Mouse (Mus musculus): ENCODE data around the gene Tpd52l1.

The Tpd52l1 gene

GRCm38 (mm10) chr10:31351056-31351455 lies 94.7 kb downstream of the Tpd52l1 start:
- in situ Hi-C loops (cut with MboI, MseI): no loop called here

DNA sequence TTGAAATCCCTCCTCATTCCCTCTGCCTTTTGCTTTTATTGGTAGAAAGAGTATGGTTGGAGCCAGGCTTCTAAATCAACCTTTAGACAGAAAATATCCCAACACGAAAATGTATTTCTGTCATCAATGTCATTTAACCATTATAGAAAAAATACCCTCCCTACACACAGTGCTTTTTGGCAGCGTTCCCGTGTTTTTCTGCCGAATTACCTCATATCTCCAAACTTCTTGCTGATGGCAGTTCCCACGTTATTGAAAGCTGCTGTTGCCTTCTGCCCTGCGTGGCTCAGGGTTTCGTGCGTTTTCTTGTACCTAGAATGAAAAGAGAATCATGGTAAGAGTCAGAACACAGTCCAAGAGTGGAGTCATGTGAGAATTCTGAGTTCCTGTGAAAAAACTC lies 99.4 kb downstream of the Tpd52l1 start:
- in situ Hi-C loops (cut with MboI, MseI): no loop called here

DNA sequence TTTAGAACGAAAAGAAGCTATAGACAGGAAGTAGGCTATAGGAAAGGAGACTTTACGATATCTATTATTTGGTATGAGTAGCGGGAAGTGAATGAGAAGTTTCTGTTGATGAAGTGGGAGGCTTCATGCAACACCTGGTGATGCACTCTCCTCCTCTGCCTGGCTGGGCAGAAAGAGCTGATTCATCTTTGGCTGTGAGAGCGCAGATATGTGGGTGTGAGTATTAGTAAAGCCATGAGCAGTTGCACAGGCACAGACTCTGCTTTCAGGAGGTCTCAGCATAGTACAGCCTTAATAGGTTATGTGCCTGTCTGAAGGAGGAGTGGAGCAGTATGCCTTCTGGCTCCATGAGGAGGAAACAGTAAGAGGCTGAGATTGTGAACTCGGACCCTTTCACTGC lies 109.3 kb downstream of the Tpd52l1 start:
- in situ Hi-C loops (cut with MboI, MseI): no loop called here

DNA sequence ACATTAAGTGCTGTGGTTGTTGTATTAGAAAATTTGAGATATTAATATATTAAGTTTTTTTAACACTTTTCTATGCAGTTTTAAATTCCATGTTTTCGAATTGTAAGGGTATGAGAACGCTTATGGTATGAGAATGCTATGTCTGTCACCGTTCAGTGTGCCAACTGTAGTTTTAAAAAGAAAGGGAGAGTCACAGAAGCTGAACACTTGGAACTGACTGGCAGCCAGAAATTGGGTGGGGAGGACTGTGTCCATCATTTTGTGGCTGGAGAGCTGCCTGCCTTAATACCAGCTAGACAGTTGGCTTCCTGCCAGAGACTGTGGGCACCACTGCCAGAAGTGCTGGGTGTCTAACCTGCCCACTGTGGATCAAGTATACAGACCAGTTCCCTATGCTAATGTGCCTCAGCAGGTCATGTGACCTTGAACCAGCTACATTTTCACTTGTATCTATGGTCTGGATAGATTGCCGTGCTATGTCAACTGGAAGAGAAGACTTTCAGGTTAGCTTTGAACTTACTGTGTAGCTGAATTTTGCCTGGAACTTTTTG lies 114.5 kb downstream of the Tpd52l1 start:
- in situ Hi-C loops (cut with MboI, MseI): no loop called here

DNA sequence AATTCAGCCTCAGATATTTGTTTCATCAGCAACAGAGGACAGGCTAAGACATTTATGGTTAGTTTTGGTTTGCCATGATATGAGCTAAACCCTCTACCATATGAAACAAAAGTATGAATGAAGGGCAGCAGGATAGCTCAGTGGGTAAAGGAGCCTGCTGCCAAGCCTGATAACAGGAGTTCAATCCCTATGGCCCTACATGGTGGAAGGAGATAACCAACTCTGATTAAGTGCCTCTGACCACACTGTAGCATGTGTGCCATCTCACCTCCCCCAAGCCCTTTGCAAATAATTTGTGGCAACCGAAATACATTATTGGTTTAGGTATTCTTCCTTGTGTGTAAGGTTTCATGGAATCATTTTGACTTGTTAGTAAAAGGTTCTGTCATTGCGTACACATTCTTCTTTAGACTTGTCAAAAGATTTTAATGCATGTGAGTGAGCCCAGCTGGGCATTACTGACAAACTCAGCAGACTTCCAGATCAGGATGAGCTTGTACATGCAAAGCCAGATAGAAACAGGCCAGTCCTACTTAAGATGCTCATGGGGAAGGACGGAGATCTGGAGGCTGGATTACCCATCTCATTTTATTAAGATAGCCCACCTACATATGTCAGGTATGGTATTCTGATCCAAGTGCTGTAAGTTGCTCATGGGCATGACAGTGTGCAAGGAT lies 115.3 kb downstream of the Tpd52l1 start:
- in situ Hi-C loops (cut with MboI, MseI): no loop called here

DNA sequence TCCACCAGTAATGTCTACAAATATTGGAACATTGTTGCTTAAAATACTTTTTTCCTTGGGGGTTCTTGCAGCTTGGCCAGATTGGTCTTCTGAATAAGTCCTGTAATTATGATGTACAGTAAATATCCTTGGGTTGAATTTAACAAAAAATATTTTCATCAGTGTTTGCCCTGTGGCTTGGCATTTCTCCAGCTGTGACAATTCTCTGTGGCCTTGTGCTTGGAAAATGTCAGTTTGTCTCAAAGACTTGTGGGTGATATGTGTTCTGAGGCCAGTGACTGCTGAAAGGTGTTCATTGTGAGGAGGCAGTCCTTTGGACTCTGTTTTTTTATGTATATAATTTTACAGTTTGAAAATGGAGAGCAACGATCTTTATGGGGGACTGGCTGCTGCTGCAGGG lies 116.3 kb downstream of the Tpd52l1 start:
- in situ Hi-C loops (cut with MboI, MseI): no loop called here

DNA sequence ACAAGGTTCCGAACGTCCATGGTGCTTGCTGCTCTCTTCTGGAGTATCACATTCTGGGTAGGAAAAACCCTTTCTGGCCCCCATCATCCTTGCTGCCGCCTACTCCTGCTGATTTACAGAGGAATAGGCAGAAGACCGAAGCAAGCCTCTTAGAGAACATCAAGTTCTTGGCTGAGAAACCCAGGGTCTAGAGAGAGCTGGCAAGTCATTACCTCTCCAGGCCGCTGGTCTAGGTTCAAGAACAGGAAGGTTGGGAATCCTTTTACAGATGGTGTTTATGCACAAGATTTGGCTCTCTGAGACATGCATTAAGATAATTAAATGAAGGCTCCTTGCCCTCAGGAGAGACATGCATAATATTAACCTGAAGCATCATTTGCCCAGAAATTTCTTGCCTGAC lies 127.3 kb downstream of the Tpd52l1 start:
- in situ Hi-C loops (cut with MboI, MseI): loop anchor here (10.0 to 25.0 kb wide), 4 partner anchors 704 to 2004 kb away; partner anchors contain the start of genes Echdc1 (in 1 of the 2), Rnf146 (in 1 of the 2) and Trmt11 (in 1 of the 2)

GRCm38 (mm10) chr10:31312865-31313848 lies 132.6 kb downstream of the Tpd52l1 start, which contains the start of gene Hddc2:
Hddc2 (plus strand) TSS chr10:31313383.
- in situ Hi-C loops (cut with MboI, MseI): loop anchor here (10.0 to 25.0 kb wide), 4 partner anchors 698 to 1998 kb away; partner anchors contain the start of genes Echdc1 (in 1 of the 2), Rnf146 (in 1 of the 2) and Trmt11 (in 1 of the 2)

GRCm38 (mm10) chr10:31307024-31307598 lies 138.6 kb downstream of the Tpd52l1 start:
- in situ Hi-C loops (cut with MboI, MseI): loop anchor here in 1 of 2 experiments (25.0 kb wide), 1 partner anchor 695 kb away; the partner anchor contains the start of gene Trmt11

GRCm38 (mm10) chr10:31303446-31303845 lies 142.3 kb downstream of the Tpd52l1 start:
- in situ Hi-C loops (cut with MboI, MseI): loop anchor here (5.0 to 25.0 kb wide), 2 partner anchors 461 to 691 kb away; partner anchors contain the start of genes Hey2 (in 1 of the 2) and Trmt11 (in 1 of the 2)

DNA sequence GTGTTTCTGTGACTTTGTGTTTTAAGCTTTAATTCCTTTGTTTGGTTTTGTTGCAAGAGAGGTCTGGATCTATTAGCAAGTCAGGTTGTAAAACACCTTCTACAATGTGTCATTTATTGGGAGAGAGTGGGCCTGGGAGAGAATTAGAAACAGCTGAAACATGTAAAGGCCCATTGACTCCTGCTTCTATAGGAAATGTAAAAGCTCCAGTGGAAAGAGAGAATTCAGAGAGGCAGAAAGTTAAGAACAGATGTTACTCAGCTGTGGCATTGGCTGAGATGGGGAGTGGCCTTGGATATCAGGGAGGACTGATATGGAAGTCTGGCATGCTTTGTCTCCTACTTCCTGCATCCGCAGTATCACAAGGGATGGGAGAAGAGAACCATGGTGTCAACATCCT lies 145.5 kb downstream of the Tpd52l1 start:
- in situ Hi-C loops (cut with MboI, MseI): loop anchor here (5.0 to 25.0 kb wide), 2 partner anchors 458 to 688 kb away; partner anchors contain the start of genes Hey2 (in 1 of the 2) and Trmt11 (in 1 of the 2)

DNA sequence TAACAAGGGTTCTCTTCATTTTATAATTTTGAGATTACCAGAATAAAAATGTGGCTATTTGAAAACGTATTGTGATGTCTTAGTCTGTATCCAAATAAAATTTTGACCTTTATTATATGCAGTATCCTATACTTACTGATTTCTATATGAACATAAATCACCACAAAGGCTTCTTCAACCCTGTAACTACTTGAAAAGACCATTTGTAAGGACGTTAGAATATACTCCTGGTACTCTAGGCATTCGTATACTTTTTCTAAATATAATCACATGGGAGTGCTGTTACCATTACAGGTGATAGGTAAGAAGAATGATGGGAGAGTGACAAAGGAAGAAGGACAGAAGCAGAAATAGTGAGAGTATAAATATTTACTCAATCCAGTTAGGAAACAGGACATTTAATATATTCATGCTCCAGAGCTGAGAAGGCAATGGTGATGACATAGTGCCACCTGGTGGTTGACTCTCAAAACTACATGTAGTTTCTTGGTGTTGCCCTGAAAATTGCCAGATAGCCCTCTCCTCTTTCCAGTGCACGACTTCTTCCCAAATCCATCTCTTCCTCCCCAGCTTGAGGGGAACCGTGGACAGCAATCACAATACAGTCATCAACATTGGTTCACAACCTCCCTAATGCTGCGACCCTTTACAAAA lies 146.7 kb downstream of the Tpd52l1 start:
- in situ Hi-C loops (cut with MboI, MseI): loop anchor here in 1 of 2 experiments (5.0 kb wide), 1 partner anchor 462 kb away; no protein-coding TSS in a partner anchor

DNA sequence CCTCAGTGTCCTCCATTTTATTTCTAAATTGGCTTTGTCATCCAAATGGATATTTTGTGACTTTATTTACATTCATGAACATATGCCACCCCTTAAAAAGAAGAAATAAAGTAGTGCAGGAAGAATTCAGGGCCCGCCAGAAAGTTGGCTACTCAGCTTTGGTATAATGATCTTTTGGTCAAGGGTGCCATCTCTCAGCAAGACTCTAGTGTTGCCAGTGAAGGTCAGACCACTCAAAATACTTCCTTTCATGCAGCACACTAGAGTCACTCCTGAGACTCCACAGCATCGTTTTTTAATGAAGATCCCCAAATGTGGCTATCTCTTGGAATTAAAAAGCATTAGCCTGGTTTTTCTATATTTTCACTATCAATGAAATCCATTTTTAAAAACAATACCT lies 147.5 kb downstream of the Tpd52l1 start:
- in situ Hi-C loops (cut with MboI, MseI): loop anchor here in 1 of 2 experiments (5.0 kb wide), 1 partner anchor 461 kb away; no protein-coding TSS in a partner anchor

GRCm38 (mm10) chr10:31297106-31297505 lies 148.7 kb downstream of the Tpd52l1 start:
- in situ Hi-C loops (cut with MboI, MseI): loop anchor here in 1 of 2 experiments (5.0 kb wide), 1 partner anchor 460 kb away; no protein-coding TSS in a partner anchor

GRCm38 (mm10) chr10:31296458-31296857 lies 149.3 kb downstream of the Tpd52l1 start:
- in situ Hi-C loops (cut with MboI, MseI): loop anchor here in 1 of 2 experiments (5.0 kb wide), 1 partner anchor 459 kb away; no protein-coding TSS in a partner anchor

GRCm38 (mm10) chr10:31295705-31296104 lies 150.1 kb downstream of the Tpd52l1 start:
- in situ Hi-C loops (cut with MboI, MseI): loop anchor here in 1 of 2 experiments (5.0 kb wide), 1 partner anchor 458 kb away; no protein-coding TSS in a partner anchor

DNA sequence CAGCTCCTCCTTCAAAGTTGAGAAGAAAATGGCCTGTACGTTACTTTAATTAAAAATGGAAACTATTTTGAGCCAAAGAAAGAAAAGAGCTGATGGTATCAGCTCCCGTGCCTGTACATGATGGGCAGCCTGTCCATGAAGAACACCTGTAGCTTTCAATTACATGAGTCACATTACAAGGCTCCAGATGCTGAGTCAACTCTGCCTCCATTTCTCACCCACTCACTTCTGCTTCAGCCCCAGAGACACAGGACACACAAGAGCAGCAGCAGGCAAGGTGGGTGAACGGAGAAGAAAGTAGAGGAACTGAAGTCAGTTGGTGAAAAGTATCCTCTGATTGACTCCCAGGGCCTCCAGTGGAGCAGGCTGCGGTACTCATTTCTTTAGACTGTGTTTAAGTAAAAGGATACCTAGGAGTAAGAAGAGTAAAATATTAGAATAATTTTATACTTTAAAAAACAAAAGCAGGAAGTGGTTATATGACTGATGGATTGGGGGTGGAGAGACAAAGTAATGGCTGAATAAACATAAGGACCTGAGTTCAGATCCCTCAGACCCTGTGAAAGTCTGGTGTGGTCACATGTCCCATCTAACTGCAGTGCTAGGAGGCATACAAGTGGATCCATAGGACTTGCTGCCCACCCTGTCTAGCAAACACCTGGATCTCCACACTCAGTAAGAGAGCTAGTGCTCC lies 156.9 kb downstream of the Tpd52l1 start:
- in situ Hi-C loops (cut with MboI, MseI): no loop called here

GRCm38 (mm10) chr10:31287787-31288186 lies 158.0 kb downstream of the Tpd52l1 start:
- in situ Hi-C loops (cut with MboI, MseI): no loop called here

All from T-helper 17 cell (primary cell).